Mouse (Mus musculus): ENCODE data around the gene Myh6. TPM values are rescaled to one million over a fixed set of nuclear protein-coding genes. Genes with fewer than 3 reads are reported as not detected.

The Myh6 gene
- polyA plus RNA-seq, 1 experiment from 2014 or later, result 1.2 TPM

DNA sequence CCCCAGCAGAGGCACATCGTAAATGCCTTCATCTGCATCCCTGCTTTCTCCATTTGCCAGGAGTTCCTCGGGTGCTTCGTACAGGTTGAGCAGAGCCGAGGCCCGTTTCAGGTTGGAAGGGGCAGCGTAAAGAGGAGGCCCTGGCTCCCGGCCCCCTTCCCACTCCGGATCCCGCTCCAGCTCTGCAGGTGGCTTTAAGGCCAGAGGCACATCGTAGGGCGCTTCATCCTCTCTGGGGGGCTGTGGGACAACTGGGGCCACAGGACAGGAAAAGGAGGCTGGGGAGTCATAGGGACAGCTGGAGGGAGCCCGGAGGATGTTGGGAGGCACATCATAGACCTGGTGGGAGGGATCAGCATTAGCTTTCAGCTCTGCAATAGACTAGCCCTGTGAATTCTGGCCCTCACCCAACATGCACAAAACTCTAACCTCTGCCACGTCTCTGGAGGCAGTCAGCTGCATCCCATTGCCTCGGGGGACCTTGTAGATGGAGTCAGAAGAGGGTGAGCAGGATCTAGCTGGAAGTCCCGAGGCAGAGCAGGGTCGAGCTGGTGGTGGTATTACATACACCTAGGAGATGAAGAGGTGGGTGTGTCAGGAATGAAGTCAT lies 46.5 kb downstream of the Myh6 start:
- no peak overlapping the region for H3K4me3 ChIP-seq
- ATAC-seq (ENCODE audit: low FRiP score), result no peak
- H3K4me1 ChIP-seq (replicated peaks), result peaks cover 11% of the 10 kb centered on the region
- WGBS, result 96% methylated on average over 16 of the region's 16 CpGs
- H3K36me3 ChIP-seq, result peaks cover 52% of the 10 kb centered on the region
- H3K27ac ChIP-seq, result no peak overlapping the region
- H3K27me3 ChIP-seq, result no peaks in the 10 kb centered on the region
- no peak overlapping the region for H3K9ac ChIP-seq
- peaks cover 11% of the 10 kb centered on the region for H3K9me3 ChIP-seq
- H3K4me2 ChIP-seq, result no peak overlapping the region

DNA sequence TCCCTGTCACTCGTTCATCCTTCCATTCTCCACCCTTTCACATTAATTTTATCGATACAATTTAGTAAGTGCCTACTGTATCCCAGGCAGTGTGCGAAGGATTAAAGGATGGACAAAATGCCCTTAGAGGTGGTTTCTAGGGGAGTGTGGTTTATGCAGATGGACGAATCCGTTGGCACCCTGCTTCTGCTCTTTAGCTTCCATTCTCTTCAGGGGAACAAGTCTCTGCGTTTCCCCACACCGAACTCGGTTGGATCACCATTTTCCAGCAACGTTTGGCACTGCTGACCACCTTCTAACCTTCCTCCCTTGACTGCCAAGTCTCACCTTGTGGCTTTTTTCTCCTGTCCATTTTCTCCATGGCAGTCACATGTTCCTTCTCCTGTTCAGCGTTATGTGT lies 53.4 kb downstream of the Myh6 start:
- Histone ChIP-seq H3K27ac (peak overlapping the region; percentile 95), H3K4me1 (replicated peaks) (peaks cover 47% of the 10 kb centered on the region), H3K9ac (peak overlapping the region; percentile 99), H3K27me3 (no peaks in the 10 kb centered on the region), H3K36me3 (peaks cover 43% of the 10 kb centered on the region), H3K4me2 (peak overlapping the region; percentile 97), H3K9me3 (no peaks in the 10 kb centered on the region), H3K4me3 (peak overlapping the region; percentile 97)
- peak; percentile 30; the same call in 1 of the 2 replicates for ATAC-seq (ENCODE audit: low FRiP score)
- WGBS, result 21% methylated on average over 10 of the region's 10 CpGs

DNA sequence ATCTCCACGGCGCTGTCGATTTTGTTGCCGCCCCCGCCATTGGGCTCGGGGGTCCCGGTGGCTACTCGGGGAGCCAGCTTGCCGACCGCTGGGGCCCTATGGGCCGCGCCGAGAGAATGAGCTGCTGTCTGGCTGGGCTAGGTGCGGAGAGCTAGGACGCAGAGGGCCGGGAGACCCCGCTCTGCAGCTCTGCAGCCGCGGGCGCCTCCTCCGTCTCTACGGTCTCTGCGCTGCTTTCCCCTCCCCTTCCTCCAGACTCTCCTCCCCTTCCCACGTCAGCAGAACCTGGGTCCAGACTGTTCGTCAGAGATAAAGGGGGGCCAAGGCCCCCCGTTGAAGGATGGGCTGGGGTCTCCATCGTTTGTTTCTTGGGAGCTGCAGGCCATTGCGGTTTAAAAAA lies 53.8 kb downstream of the Myh6 start, which contains the start of gene Slc22a17:
Gene Slc22a17, minus strand, starts transcription at position 247 of the 400 bp plus-strand sequence.
- Histone ChIP-seq H3K9ac (peak within 1 kb of the TSS; percentile 99), H3K9me3 (no peaks in the 10 kb centered on the region), H3K36me3 (peaks cover 45% of the 10 kb centered on the region), H3K4me2 (peak within 1 kb of the TSS; percentile 97), H3K4me1 (replicated peaks) (peaks cover 52% of the 10 kb centered on the region), H3K27me3 (no peaks in the 10 kb centered on the region), H3K27ac (peak within 1 kb of the TSS; percentile 95), H3K4me3 (peak within 1 kb of the TSS; percentile 97)
- under 1% methylated on average over 25 of the region's 28 CpGs for WGBS
- peak; percentile 95 for ATAC-seq (ENCODE audit: low FRiP score)

DNA sequence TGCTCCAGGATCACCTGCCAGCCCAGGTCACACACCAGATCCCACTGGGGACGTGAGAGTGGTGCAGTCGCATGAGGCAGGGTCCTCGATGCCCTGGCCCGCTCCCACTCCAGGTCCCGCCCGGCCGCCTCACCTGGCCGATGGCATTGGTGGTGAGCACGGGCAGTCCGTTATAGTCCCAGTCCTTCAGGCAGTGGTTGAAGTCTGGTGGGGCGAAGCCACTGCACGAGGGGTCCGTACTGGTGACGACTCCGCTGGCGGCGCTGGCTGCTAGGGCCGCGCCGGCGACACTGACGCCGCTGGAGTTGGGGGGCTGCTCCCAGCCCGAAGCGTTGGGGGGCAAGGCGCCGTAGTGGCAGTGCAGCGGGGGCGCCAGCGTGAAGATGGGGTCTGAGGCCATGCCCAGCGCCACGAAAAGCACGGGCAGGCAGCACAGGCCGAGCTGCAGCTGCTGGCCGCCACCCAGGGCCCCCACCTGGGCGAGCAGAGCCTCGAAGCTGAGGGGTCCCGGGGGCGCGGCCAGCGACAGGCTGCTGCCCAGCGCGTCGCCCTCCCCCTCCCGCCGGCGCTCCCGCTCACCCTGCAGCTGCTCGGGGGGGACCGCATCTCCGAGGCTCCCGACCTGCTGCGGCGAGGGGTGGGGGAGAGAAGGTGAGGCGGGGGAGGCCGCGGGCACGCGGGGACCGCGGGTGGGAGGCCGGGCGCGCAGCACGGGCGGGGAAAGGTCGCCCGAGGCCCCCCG lies 54.4 kb downstream of the Myh6 start:
- ATAC-seq (ENCODE audit: low FRiP score), result peak; percentile 79
- H3K9ac ChIP-seq, result peak overlapping the region; percentile 99
- H3K36me3 ChIP-seq, result peaks cover 49% of the 10 kb centered on the region
- peak overlapping the region; percentile 97 for H3K4me3 ChIP-seq
- H3K27ac ChIP-seq, result peak overlapping the region; percentile 95
- 4% methylated on average over 41 of the region's 69 CpGs for WGBS
- peaks cover 54% of the 10 kb centered on the region for H3K4me1 ChIP-seq (replicated peaks)
- H3K4me2 ChIP-seq, result peak overlapping the region; percentile 97
- no peaks in the 10 kb centered on the region for H3K9me3 ChIP-seq
- no peaks in the 10 kb centered on the region for H3K27me3 ChIP-seq

DNA sequence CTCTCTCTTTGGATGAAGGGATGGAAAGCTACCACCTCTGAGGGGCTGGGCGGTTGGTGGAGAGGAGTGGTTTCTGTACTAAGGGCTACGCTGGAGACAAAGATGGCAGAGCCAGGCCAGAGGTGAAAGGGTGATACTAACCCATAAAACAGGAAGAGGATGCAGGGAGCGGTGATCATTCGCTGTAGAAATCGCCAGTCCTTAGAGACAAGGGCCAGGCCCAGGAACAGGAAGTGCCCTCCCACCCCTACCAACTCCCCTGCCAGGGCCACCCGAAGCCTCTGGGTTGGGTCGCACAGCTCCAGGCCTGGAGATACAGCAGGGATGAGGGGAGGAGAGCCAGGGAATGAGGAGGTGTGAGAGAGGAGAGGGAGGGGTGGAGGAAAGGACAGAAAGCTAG lies 58.0 kb downstream of the Myh6 start:
- Histone ChIP-seq H3K4me2 (no peak overlapping the region), H3K4me1 (replicated peaks) (peaks cover 54% of the 10 kb centered on the region), H3K9ac (peak overlapping the region; percentile 49), H3K27ac (no peak overlapping the region), H3K4me3 (no peak overlapping the region), H3K27me3 (no peaks in the 10 kb centered on the region), H3K36me3 (peaks cover 65% of the 10 kb centered on the region), H3K9me3 (no peaks in the 10 kb centered on the region)
- no peak for ATAC-seq (ENCODE audit: low FRiP score)
- WGBS, result 92% methylated on average over 7 of the region's 7 CpGs

DNA sequence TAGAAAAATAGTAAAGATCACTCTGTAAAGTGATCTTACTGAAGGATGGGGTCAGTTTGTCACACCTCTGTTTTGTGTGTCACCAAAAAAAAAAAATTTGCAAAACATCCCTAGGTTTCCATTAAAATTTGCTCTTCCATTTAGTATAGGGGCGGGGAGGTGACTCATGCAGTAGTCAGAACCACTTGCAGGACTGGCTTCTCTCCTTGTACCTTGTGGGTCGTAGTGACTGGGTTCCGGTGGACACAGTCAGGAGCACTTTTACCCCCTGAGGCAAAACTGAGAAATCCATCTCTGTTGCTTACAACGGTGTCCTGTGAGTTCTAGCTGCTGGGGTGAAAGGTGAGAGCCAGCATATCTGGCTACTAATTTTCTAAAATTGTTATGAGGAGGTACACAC lies 63.1 kb downstream of the Myh6 start:
- ATAC-seq (ENCODE audit: low FRiP score), result no peak
- no peak overlapping the region for H3K27ac ChIP-seq
- H3K27me3 ChIP-seq, result no peaks in the 10 kb centered on the region
- 96% methylated on average over 4 of the region's 4 CpGs for WGBS
- peaks cover 13% of the 10 kb centered on the region for H3K4me1 ChIP-seq (replicated peaks)
- no peak overlapping the region for H3K4me3 ChIP-seq
- H3K9me3 ChIP-seq, result no peaks in the 10 kb centered on the region
- no peak overlapping the region for H3K4me2 ChIP-seq
- peaks cover 50% of the 10 kb centered on the region for H3K36me3 ChIP-seq
- no peak overlapping the region for H3K9ac ChIP-seq

DNA sequence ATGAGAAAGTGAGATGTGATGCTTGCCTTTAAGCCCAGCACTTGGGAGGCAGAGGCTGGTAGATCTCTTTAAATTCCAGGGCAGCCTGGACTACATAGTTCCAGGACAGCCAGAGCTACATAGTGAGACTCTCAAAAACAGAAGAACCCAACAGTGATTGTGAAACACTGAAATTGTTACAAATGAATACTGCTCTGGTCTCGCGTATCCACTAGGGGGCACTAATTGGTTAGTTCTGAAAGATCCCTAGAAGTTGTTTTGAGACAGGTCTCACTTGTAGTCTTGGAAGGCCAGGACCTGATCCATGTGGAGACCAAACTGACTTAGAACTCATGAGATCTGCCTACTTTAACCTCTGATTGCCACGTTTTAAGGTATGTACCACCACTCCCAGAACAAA lies 66.3 kb downstream of the Myh6 start:
- Histone ChIP-seq H3K4me3 (no peak overlapping the region), H3K4me1 (replicated peaks) (peaks cover 22% of the 10 kb centered on the region), H3K36me3 (peaks cover 49% of the 10 kb centered on the region), H3K27me3 (no peaks in the 10 kb centered on the region), H3K9me3 (no peaks in the 10 kb centered on the region), H3K9ac (no peak overlapping the region), H3K27ac (peak overlapping the region; percentile 26; the same call in 1 of the 2 replicates), H3K4me2 (no peak overlapping the region)
- ATAC-seq (ENCODE audit: low FRiP score), result peak; percentile 69
- under 1% methylated on average over 3 of the region's 3 CpGs for WGBS

DNA sequence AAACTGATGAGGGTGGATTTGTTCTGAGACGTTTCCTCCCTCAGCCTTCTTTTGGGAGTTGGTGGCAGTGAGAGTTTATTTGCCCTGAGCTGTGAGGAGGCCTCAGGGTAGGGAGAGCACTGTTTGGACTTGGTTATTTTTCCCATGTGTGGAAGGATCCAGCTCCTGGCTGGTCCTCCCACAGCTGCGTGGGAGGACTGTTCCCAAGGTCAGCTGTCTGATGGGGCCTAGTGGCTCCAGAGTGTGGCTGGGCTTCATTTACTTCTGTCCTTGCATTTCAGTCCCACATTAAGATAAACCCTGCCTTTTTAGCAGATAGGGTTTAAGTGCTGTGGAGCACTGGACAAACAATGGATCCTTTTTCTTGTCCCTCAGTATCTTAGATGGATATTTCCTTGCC lies 69.3 kb downstream of the Myh6 start:
- H3K9ac ChIP-seq, result peak overlapping the region; percentile 21; the same call in 1 of the 2 replicates

DNA sequence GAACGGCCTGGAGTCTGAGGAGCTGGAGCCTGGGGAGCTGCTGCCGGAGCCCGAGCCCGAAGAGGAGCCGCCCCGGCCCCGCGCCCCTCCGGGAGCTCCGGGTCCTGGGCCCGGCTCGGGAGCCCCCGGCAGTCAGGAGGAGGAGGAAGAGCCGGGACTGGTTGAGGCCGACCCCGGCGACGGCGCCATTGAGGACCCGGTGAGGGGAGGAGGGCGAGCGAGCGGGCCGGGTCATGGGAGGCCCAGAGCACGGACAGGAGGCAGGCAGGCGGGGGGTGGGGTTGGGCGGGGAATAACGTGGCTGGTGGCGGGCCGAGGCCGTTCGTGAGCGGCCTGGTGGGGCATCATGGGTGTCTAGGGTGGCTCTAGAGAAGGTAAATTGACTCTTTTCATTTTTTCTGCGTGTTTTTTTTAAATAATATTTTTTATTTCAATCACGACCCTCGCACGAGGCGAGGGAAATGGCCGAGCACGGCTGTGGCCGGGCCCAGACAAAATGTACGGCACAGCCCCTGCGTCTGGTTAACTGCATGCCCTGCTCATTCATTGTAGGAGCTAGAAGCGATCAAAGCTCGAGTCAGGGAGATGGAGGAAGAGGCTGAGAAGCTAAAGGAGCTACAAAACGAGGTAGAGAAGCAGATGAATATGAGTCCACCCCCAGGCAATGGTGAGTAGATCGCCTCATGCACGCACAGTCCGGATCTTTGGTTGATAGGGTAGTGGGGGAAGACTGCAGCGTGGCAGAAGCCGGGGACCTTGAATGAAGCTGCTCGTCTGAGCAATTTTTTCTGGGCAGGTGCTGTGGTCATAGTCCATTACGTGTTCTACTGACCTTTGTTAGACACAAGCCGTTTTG lies 72.2 kb downstream of the Myh6 start:
- Histone ChIP-seq H3K9ac (peak overlapping the region; percentile 100), H3K4me3 (peak overlapping the region; percentile 93), H3K4me2 (peak overlapping the region; percentile 75), H3K9me3 (no peaks in the 10 kb centered on the region), H3K4me1 (replicated peaks) (peaks cover 29% of the 10 kb centered on the region), H3K27ac (peak overlapping the region; percentile 98), H3K36me3 (peaks cover 30% of the 10 kb centered on the region), H3K27me3 (no peaks in the 10 kb centered on the region)
- peak; percentile 58 for ATAC-seq (ENCODE audit: low FRiP score)
- WGBS, result under 1% methylated on average over 53 of the region's 54 CpGs

More for the DNA sequence above, 69.3 kb downstream of the Myh6 start:
- 66% methylated on average over 2 of the region's 2 CpGs for WGBS
- no peak for ATAC-seq (ENCODE audit: low FRiP score)
- no peaks in the 10 kb centered on the region for H3K27me3 ChIP-seq
- H3K4me1 ChIP-seq (replicated peaks), result peaks cover 29% of the 10 kb centered on the region
- H3K4me3 ChIP-seq, result no peak overlapping the region
- H3K36me3 ChIP-seq, result peaks cover 30% of the 10 kb centered on the region
- no peaks in the 10 kb centered on the region for H3K9me3 ChIP-seq
- H3K27ac ChIP-seq, result peak overlapping the region; percentile 24; the same call in 1 of the 2 replicates
- H3K4me2 ChIP-seq, result no peak overlapping the region

DNA sequence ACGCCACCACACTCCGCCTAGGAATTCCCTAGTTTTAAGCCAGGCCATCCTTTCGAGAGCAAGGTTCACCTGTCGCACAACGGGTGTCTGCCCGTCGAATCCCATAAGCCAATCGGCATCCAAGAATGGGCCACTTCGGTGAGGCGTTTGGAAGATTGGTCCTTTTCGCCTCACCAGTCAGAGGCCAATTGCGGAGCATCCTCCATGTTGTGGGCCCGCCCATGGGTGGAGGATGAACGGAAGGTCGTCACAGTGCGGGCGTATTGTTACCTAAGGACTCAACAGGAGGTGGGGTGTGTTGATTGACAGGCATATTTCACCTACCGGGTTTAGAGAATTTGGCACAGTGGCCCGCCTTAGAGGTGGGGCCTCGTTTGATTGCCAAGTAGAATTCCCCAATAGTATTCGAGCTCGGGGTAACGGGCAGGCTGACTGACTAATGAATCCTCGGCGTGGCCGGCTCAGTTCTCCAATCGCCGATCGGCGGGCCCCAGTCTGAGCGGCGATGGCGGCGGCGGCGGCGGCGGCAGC lies 73.0 kb downstream of the Myh6 start:
- Histone ChIP-seq H3K9ac (peak overlapping the region; percentile 100), H3K27me3 (no peaks in the 10 kb centered on the region), H3K4me3 (peak overlapping the region; percentile 93), H3K36me3 (peaks cover 33% of the 10 kb centered on the region), H3K4me1 (replicated peaks) (peaks cover 29% of the 10 kb centered on the region), H3K9me3 (no peaks in the 10 kb centered on the region), H3K4me2 (peak overlapping the region; percentile 48), H3K27ac (peak overlapping the region; percentile 98)
- WGBS, result under 1% methylated on average over 38 of the region's 38 CpGs
- peak; percentile 99 for ATAC-seq (ENCODE audit: low FRiP score)

DNA sequence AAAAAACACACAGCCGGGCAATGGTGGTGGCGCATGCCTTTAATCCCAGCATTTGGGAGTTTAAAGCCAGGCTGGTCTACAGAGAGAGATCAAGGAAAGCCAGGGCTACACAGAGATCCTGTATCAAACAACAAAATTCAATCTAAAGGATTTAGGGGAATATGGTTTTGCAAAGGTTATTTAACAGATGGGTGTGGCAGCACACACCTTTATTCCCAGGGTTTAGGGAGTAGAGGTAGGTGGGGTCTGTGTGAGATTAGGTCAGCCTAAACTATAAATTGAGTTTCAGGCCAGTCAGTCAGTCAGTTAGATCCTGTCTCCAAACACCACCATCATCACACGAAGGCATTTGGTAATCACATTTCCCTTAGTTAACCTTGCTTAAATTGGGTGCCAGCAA lies 74.5 kb downstream of the Myh6 start, which contains the start of gene Pabpn1:
Gene Pabpn1, plus strand, starts transcription at position 301 of the 400 bp plus-strand sequence.
- Histone ChIP-seq H3K9me3 (no peaks in the 10 kb centered on the region), H3K36me3 (peaks cover 22% of the 10 kb centered on the region), H3K4me1 (replicated peaks) (peaks cover 26% of the 10 kb centered on the region), H3K9ac (peak within 1 kb of the TSS; percentile 56; the same call in 1 of the 2 replicates), H3K4me2 (peak within 1 kb of the TSS; percentile 48), H3K27me3 (no peaks in the 10 kb centered on the region), H3K27ac (peak within 1 kb of the TSS; percentile 86), H3K4me3 (peak within 1 kb of the TSS; percentile 93)
- no peak for ATAC-seq (ENCODE audit: low FRiP score)
- WGBS, result 95% methylated on average over 3 of the region's 3 CpGs

All from hindbrain, embryonic 13.5 days (tissue).